Mouse (Mus musculus) c-Kit-positive CD71-positive TER-119-positive erythroid progenitor cells, embryonic 14.5 days (primary cell): ENCODE data around the gene Irf2bpl.

Source experiments
- DNase-seq: peaks from one replicate; pipeline ENCODE4 v3.0.0-alpha.2; 2013; ENCODE audit warnings: low spot score

Gene Irf2bpl

GRCm38 (mm10) chr12:86884197-86885058 lies at the start of gene Irf2bpl:
Gene Irf2bpl (minus strand): TSS chr12:86884798.
- DNase-seq = peak; percentile 21

GRCm38 (mm10) chr12:86932575-86932952 lies 48.0 kb upstream of the Irf2bpl start:
- DNase-seq = no peak

- DNase-seq = no peak
Measured at GRCm38 (mm10) chr12:86931919-86932574, 47.4 kb upstream of the Irf2bpl start.

GRCm38 (mm10) chr12:86930934-86931729 lies 46.5 kb upstream of the Irf2bpl start:
- DNase-seq = no peak

- DNase-seq = peak; percentile 68
Measured at GRCm38 (mm10) chr12:86923837-86924236, 39.2 kb upstream of the Irf2bpl start.

GRCm38 (mm10) chr12:86918983-86919722 lies 34.6 kb upstream of the Irf2bpl start:
- DNase-seq = no peak

- DNase-seq = no peak
Measured at GRCm38 (mm10) chr12:86918361-86918967, 33.9 kb upstream of the Irf2bpl start.

- DNase-seq = no peak
Measured at GRCm38 (mm10) chr12:86916796-86917573, 32.4 kb upstream of the Irf2bpl start.

GRCm38 (mm10) chr12:86915617-86916016 lies 31.0 kb upstream of the Irf2bpl start:
- no peak for DNase-seq

GRCm38 (mm10) chr12:86914756-86915155 lies 30.2 kb upstream of the Irf2bpl start:
- no peak for DNase-seq

GRCm38 (mm10) chr12:86914351-86914750 lies 29.8 kb upstream of the Irf2bpl start:
- DNase-seq = no peak

- no peak for DNase-seq
Measured at GRCm38 (mm10) chr12:86912335-86913093, 27.9 kb upstream of the Irf2bpl start.

GRCm38 (mm10) chr12:86911482-86911931 lies 26.9 kb upstream of the Irf2bpl start:
- DNase-seq = no peak

GRCm38 (mm10) chr12:86906395-86906794 lies 21.8 kb upstream of the Irf2bpl start:
- peak; percentile 71 for DNase-seq

GRCm38 (mm10) chr12:86905876-86906275 lies 21.3 kb upstream of the Irf2bpl start:
- DNase-seq = no peak

- DNase-seq = peak; percentile 46
Measured at GRCm38 (mm10) chr12:86905203-86905602, 20.6 kb upstream of the Irf2bpl start.

GRCm38 (mm10) chr12:86903828-86904806 lies 19.5 kb upstream of the Irf2bpl start:
- DNase-seq = no peak

GRCm38 (mm10) chr12:86899461-86900179 lies 15.0 kb upstream of the Irf2bpl start:
- DNase-seq = no peak
